Mouse (Mus musculus) kidney, adult 11 months (tissue): Measurements from ENCODE around the gene Ank2.

ENCODE experiments used
- DNase-seq: peaks from one replicate; pipeline ENCODE4 v3.0.0; 2022

Ank2 gene

GRCm38 (mm10) chr3:127161085-127161837, 337.9 kb downstream of the Ank2 start:
- no peak for DNase-seq

GRCm38 (mm10) chr3:127157706-127158105, 341.4 kb downstream of the Ank2 start:
- no peak for DNase-seq

DNA sequence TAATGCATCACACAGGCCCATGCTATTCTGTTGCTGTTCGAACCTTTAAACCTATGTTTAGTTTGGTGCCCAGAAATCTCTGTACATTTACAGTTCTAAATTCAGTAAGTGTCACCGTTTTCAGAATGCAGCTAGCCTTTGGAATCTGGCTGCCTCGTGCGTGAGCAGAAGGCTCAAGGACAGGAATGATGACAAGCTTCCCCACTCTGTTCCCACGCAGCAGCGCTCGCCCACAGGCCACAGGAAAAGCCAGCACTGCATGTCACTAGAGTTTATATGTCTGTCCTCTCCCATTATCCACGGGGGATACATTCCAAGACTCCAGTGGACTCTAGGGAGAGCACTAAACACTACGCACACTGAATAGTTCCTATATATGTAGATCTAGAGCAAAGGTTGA, 343.1 kb downstream of the Ank2 start:
- DNase-seq: no peak

DNA sequence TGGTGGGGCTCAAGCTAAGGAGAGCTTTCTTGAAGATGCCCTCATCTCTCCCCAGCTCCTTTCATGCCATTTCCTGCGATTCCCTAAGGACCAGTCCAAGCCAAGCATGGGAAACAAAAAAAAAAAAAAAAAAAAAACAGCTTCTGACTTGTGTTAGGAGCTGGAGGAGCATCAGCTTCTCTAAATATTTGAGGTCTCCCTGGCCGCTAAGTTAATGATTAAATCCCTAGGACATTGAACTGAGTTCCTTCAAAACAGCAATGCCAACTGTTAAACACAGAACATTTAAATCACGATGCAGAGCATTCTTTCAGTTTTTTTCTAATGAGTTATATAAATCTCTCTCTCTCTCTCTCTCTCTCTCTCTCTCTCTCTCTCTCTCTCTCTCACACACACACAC, 345.3 kb downstream of the Ank2 start:
- no peak for DNase-seq

- DNase-seq: no peak
These were observed 345.7 kb downstream of the Ank2 start for GRCm38 (mm10) chr3:127153443-127153842.

DNA sequence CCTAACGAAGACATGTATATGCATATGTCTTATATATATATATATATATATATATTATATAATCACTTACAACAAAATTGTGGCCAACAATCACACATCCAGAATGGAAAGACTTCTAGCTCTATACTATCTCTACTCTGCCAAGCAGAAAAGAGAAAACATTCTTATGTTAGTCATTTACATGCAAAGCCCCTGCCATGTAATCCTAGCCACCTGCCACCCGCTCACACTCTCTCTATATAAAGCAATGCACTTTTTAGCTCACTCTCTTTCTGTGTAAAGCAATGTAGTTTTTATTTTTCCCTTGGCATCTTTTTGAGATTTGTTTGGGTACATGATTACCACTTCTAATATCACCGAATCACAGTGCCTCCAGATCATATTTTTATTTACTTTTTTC, 350.5 kb downstream of the Ank2 start:
- no peak for DNase-seq

- no peak for DNase-seq
These were observed 358.6 kb downstream of the Ank2 start for GRCm38 (mm10) chr3:127140590-127140989.

DNA sequence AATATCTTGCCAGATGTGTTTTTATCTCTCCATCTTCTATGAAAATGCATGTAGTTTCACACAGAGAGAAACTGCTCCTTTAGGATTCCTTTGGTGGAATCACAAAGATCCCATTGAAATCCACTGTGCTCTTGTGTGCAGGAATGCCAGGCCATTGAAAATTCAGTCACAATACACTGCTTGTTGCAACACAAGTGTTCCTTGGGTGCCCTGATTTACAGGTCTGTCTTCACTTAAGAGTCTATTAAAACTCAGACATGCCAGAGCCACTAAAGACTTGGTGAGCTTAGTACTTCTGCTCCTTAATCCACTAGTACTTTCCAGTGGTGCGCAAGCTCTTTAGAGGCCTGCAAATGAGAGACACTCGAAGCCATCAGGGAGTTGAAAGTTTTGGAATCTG, 359.5 kb downstream of the Ank2 start:
- DNase-seq: no peak

DNA sequence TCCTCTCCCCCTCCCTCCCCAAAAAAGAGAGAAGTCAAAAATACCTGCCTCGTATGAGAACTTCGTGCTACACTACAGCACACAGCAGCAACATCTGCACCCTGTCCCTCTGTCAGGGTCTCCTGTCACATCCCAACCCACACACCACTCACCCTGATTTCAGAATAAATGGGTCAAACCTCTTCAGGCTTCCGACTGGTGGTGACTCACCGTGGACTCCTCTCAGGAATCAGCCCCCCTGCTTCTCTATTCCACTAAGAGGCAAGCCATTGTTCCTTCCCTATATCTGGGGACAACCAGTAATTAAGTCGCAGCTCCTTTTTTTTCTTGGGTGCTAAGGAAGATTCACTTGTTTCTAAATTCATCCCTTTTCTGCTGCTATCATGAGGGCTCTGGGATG, 361.6 kb downstream of the Ank2 start:
- no peak for DNase-seq

GRCm38 (mm10) chr3:127134062-127134461, 365.1 kb downstream of the Ank2 start:
- DNase-seq: no peak

DNA sequence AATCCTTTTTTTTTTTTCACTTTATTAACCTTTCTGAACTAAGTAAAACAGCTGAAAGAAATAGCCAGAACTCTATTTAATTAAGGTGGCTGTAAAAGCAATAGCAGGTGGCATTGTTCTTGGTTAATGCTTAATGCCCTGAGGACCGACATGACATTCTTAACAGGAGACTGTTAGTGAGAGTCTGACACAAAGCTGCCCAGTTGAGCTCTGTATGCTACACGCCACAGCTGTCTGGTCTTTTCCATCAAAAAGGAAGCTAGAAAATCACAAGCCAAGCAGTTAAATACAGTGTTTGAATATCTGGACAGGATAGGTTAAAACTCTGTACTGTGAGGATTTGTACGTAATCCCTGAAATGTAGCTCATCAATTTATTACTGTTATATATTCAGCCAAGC, 368.1 kb downstream of the Ank2 start:
- DNase-seq: no peak

- DNase-seq: no peak
These were observed 368.9 kb downstream of the Ank2 start for GRCm38 (mm10) chr3:127130167-127130770.

DNA sequence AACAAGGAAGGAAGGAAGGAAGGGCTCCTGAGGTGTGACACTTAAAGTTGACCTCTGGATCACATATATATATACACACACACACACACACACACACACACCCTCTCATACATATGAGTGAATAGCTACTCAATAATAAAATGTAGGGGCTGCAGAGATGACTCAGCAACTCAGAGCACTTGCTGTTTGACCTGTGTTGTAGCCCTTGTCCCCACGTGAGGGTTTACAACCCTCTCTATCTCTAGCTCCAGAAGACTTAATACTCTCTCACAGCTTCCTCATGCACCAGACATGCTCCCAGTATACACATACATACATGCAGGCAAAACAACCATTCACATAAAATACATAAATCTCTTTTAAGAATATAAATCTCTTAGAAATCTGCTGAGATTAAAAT, 369.4 kb downstream of the Ank2 start:
- no peak for DNase-seq

DNA sequence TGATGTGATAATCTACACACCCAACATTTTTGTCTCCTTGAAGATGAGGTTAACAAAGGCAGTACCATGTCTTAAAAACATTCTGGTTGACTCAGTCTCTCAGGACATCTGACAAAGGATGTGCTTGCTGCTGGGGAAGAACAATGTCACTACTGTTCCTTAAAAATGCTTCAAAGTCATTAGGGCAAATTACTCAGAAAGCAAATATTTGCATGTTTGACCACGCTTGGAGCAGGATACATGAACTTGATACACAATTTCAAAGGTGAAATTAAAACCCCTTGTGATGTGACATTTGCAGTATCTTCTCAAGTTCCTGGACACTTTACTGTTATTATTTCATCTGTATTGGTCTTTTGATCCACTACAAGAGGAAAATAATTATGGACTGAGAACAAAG, 371.5 kb downstream of the Ank2 start:
- DNase-seq: no peak

DNA sequence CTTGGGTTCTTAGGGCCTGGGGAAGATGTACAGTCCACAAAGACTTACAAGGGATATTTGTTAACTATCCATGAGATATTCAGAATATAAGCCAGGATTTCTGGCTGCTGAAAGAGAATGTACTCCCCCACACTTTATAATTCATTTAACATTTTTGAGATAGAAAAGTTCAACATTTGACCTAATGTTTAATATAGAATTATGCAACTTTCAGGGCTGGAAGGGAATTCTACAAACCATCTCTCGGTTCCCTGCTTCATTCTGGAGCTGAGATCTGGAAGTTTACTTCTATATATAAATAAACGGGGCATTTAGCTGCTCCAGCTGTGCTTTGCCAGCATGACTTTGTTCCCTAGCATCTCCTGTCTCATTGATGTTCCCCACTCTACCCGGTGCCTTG, 372.9 kb downstream of the Ank2 start:
- DNase-seq: no peak

DNA sequence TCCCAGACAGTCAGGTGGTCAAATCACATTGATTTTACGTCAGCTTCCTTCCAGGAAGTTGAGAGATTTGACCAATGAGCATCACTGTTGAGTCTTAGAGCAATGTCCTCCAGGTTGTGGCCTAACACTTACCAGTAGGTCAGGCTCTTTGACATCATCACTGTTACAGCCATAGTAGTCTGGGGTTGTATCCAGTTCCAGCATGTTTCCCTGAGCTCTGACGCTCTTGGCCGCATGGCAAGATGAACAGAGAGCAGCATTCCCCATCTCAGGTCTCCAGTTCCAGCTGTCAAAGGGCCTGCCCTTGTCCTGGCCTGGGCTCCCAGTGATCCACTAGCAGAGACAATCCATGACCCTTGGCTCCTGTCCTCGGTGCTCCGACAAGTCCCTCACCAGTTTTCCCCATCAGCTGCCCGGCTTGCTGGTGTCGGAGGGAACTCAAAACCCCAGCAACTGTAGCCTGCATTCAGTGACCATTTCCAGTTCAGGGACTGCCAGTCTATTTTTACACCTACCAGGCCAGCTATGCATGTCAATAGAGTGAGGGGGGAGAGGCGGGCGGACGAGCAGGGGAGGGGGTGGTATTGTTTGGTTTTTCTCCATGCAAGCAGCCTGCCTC, 374.7 kb downstream of the Ank2 start:
- DNase-seq: peak; percentile 21

DNA sequence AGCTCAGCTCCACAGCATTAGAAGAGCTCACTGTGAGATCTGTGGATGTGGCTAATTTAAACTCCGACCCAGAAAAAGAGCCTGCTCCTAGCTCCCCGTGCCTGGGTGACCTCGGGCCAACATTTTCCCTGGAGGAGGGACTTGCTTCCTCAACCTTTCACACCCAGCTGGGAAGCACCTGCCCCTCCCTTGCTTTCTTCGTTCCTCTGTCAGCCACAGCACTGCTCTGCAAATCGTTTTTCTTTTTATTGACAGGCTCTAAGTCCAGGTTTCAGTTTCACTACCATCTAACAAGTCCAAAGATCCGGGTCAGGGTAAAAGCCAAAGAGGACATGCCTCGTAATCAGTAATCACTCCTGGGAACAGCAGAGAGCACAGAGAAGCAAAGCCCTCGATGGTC, 375.8 kb downstream of the Ank2 start:
- peak; percentile 64 for DNase-seq

- no peak for DNase-seq
These were observed 380.4 kb downstream of the Ank2 start for GRCm38 (mm10) chr3:127118777-127119176.

- no peak for DNase-seq
These were observed 382.9 kb downstream of the Ank2 start for GRCm38 (mm10) chr3:127116226-127116625.

DNA sequence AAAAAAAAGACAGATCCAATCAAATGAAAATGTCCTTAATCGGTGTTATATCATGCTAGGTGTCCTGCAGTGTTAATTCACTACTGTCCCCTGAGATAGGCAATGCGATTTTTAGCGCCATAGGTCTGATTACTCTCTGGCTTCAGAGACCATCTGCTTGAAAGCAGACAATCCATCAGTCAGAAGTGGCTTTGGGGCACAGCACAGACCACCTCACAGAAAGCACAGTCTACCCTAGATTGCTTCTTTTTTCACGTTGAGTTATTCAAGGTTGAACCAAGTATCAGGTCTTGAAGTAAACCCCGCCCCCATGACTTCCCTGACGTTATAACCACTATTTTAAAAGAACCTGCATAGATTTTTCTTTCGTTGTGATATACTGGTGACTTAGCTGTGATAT, 385.9 kb downstream of the Ank2 start:
- DNase-seq: no peak

GRCm38 (mm10) chr3:127109413-127109812, 389.7 kb downstream of the Ank2 start:
- DNase-seq: no peak

- no peak for DNase-seq
These were observed 390.7 kb downstream of the Ank2 start for GRCm38 (mm10) chr3:127108481-127108880.

- no peak for DNase-seq
These were observed 391.9 kb downstream of the Ank2 start for GRCm38 (mm10) chr3:127107281-127107680.

DNA sequence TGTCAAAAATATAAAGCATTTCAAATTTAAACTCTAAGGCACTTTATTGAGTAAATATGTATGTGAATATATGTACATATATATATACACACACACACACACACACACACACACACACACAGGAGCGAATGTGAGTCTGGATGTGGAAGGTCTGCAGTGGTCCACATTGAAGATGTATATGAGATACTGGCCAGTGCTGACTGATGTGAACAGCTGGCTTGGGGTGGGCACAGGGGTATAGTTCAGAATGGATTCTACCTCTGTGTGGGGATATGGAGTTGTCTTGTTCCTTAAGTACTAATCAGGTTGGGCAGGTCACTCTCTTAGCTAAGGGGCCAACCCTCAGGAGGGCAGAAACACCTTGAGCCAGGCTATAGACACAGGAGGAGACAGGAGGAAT, 397.8 kb downstream of the Ank2 start:
- DNase-seq: no peak

DNA sequence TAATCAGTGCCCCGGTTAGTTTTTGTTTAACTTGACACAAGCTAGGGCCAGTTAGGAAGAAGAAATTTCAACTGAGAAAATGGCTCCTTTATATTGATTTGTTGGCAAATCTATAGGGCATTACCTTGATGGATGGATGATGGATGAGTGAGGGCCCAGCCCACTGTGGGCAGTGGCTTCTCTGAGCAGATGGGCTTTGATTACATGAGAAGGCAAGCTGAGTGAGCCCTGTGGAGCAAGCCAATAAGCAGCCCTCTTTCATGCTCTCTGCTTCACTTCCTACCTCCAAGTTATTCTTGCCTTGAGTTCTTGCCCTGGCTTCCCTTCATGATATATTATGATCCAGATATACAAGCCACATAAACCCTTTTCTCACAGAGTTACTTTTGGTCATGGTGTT, 401.4 kb downstream of the Ank2 start:
- no peak for DNase-seq
